Comparison of ENCODE assay signal across 8 mouse cellular contexts in the genomic region with DNA sequence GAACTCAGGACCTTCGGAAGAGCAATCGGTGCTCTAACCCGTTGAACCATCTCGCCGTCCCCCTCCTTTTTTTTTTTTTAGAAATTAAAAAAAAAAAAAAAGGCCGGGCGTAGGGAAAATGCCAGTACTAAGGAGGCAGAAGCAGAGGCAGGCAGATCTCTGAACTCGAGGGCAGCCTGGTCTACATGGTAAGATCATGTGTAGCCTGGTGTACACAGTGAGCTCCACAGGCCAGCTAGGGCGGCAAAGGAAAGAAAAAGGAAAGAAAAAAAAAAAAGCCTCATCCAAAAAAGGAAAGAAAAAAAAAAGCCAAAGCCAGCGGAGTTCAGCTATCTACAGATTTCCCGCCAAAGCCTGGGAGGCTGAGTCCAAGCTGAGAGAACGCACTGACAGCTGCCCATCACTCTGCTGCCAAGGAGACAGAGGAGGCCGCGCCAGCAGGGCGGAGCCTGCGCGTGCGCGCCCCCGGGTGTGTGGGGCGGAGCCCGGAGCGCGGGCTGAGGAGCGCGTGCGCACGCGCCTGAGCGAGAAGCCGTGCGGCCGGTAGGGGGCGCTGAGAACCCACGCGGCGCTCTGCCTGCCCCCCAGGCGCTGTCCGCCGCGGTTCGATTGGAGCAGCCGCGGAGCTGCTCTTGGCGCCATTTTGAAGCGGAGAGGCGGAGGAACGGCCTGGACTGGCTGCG. TPM values are rescaled to one million over a fixed set of nuclear protein-coding genes. Genes with fewer than 3 reads are reported as not detected.
DNase-seq lines count a peak whose midpoint lies in the region; ATAC-seq and TF ChIP-seq lines count a peak whose summit lies in the region.

Gene Pds5b, plus strand, starts transcription at position 587 of the 683 bp plus-strand sequence.

- 17% methylated on average over 44 of the region's 49 CpGs for WGBS in embryonic facial prominence, embryonic 13.5 days
- 14% methylated on average over 49 of the region's 49 CpGs for WGBS in kidney, adult 2 months
- 13% methylated on average over 46 of the region's 49 CpGs for WGBS in limb, embryonic 12.5 days
- WGBS in midbrain, embryonic 15.5 days = 15% methylated on average over 46 of the region's 49 CpGs
- WGBS in spleen, adult 2 months = 13% methylated on average over 47 of the region's 49 CpGs

- TF ChIP-seq CTCF in kidney, adult 2 months (conservative IDR thresholded peaks at IDR 0.05; ENCODE audit: insufficient read depth, insufficient read length, low read depth, low read length) = peak; percentile 84
- TF ChIP-seq CTCF in spleen, adult 2 months (IDR thresholded peaks at IDR 0.05; ENCODE audit: extremely low read depth, insufficient read depth, insufficient read length, insufficient replicate concordance) = peak; percentile 98

- H3K9me3 ChIP-seq in embryonic facial prominence, embryonic 13.5 days = no peaks in the 10 kb centered on the region
- no peaks in the 10 kb centered on the region for H3K9me3 ChIP-seq in limb, embryonic 12.5 days
- H3K9me3 ChIP-seq in midbrain, embryonic 15.5 days = no peaks in the 10 kb centered on the region

- peak within 1 kb of the TSS; percentile 97 for H3K27ac ChIP-seq in embryonic facial prominence, embryonic 13.5 days
- peak within 1 kb of the TSS; percentile 55 for H3K27ac ChIP-seq in kidney, adult 2 months (ENCODE audit: insufficient read depth, low read depth, low read length)
- peak within 1 kb of the TSS; percentile 96 for H3K27ac ChIP-seq in limb, embryonic 12.5 days
- H3K27ac ChIP-seq in midbrain, embryonic 15.5 days = peak within 1 kb of the TSS; percentile 97
- peak within 1 kb of the TSS; percentile 83 for H3K27ac ChIP-seq in spleen, adult 2 months (ENCODE audit: insufficient read depth, low read length)

- H3K36me3 ChIP-seq in embryonic facial prominence, embryonic 13.5 days = no peaks in the 10 kb centered on the region
- H3K36me3 ChIP-seq in kidney, adult 2 months (ENCODE audit: control insufficient read depth, insufficient read depth, low read length) = no peaks in the 10 kb centered on the region
- no peaks in the 10 kb centered on the region for H3K36me3 ChIP-seq in limb, embryonic 12.5 days
- no peaks in the 10 kb centered on the region for H3K36me3 ChIP-seq in midbrain, embryonic 15.5 days (replicated peaks)
- no peaks in the 10 kb centered on the region for H3K36me3 ChIP-seq in spleen, adult 2 months (ENCODE audit: control insufficient read depth, insufficient read depth, low read length)

- H3K9ac ChIP-seq in embryonic facial prominence, embryonic 13.5 days = peak within 1 kb of the TSS; percentile 94
- H3K9ac ChIP-seq in limb, embryonic 12.5 days (replicated peaks) = peak within 1 kb of the TSS; percentile 98
- peak within 1 kb of the TSS; percentile 87 for H3K9ac ChIP-seq in midbrain, embryonic 15.5 days

- TF ChIP-seq POLR2A in kidney, adult 2 months (IDR thresholded peaks at IDR 0.05; ENCODE audit: low read depth, low read length) = no peak
- no peak for TF ChIP-seq POLR2A in spleen, adult 2 months (IDR thresholded peaks at IDR 0.05; ENCODE audit: low read depth, low read length)

- peaks cover 6% of the 10 kb centered on the region for H3K4me1 ChIP-seq in embryonic facial prominence, embryonic 13.5 days
- H3K4me1 ChIP-seq in kidney, adult 2 months (ENCODE audit: control insufficient read depth, insufficient read depth, low read length) = no peaks in the 10 kb centered on the region; the same call in 1 of the 2 replicates
- H3K4me1 ChIP-seq in limb, embryonic 12.5 days (replicated peaks) = peaks cover 13% of the 10 kb centered on the region
- peaks cover 19% of the 10 kb centered on the region for H3K4me1 ChIP-seq in midbrain, embryonic 15.5 days
- peaks cover 4% of the 10 kb centered on the region; the same call in 1 of the 2 replicates for H3K4me1 ChIP-seq in spleen, adult 2 months (ENCODE audit: control insufficient read depth, insufficient read depth, insufficient read length)

- peak; percentile 93 for ATAC-seq in embryonic facial prominence, embryonic 13.5 days (ENCODE audit: insufficient number of reproducible peaks, insufficient read depth, low FRiP score, low TSS enrichment, low read depth)
- ATAC-seq in limb, embryonic 12.5 days (ENCODE audit: insufficient number of reproducible peaks, insufficient read depth, low FRiP score, low TSS enrichment, low read depth) = peak; percentile 94
- ATAC-seq in midbrain, embryonic 15.5 days (replicated peaks) = peak; percentile 96

- no peaks in the 10 kb centered on the region for H3K27me3 ChIP-seq in embryonic facial prominence, embryonic 13.5 days
- H3K27me3 ChIP-seq in kidney, adult 2 months (replicated peaks; ENCODE audit: control insufficient read depth, insufficient read depth, low read length) = no peaks in the 10 kb centered on the region
- no peaks in the 10 kb centered on the region for H3K27me3 ChIP-seq in limb, embryonic 12.5 days
- H3K27me3 ChIP-seq in midbrain, embryonic 15.5 days (replicated peaks) = no peaks in the 10 kb centered on the region
- H3K27me3 ChIP-seq in spleen, adult 2 months (ENCODE audit: control insufficient read depth, insufficient read depth, low read length) = no peaks in the 10 kb centered on the region

- peak within 1 kb of the TSS; percentile 65 for H3K4me2 ChIP-seq in embryonic facial prominence, embryonic 13.5 days
- peak within 1 kb of the TSS; percentile 62 for H3K4me2 ChIP-seq in limb, embryonic 12.5 days
- H3K4me2 ChIP-seq in midbrain, embryonic 15.5 days = peak within 1 kb of the TSS; percentile 55

- DNase-seq in 3134 (ENCODE audit: extremely low read depth, insufficient read length, low spot score) = peak; percentile 98
- DNase-seq in adrenal gland, postnatal 36 days = peak; percentile 95 to 97
- DNase-seq in heart, adult 18-20 months = peak; percentile 93 to 96
- peak; percentile 96 for DNase-seq in kidney, adult 2 months
- peak; percentile 88 to 93 for DNase-seq in spleen, adult 2 months (ENCODE audit: low read depth in 1 of 2, low spot score in 2 of 2)

- peak within 1 kb of the TSS; percentile 87 for H3K4me3 ChIP-seq in embryonic facial prominence, embryonic 13.5 days
- peak within 1 kb of the TSS; percentile 99 for H3K4me3 ChIP-seq in kidney, adult 2 months (ENCODE audit: insufficient read depth, low read depth, low read length)
- H3K4me3 ChIP-seq in limb, embryonic 12.5 days (replicated peaks) = peak within 1 kb of the TSS; percentile 88
- peak within 1 kb of the TSS; percentile 94 for H3K4me3 ChIP-seq in midbrain, embryonic 15.5 days
- H3K4me3 ChIP-seq in spleen, adult 2 months (ENCODE audit: extremely low read depth, insufficient read depth, insufficient read length) = peak within 1 kb of the TSS; percentile 96

RNA-seq across cellular contexts. Expression of gene Pds5b, which starts in this region (rescaled TPM):
- total RNA-seq in adrenal gland, postnatal 36 days (2021) = 10 to 100 TPM; 24.9 to 25.4 TPM
- 39.6 and 42.7 TPM in 2 replicates for polyA plus RNA-seq in embryonic facial prominence, embryonic 13.5 days (2015; fragmentation: Nextera tagmentation; extraction: Ambion mirVana)
- total RNA-seq in heart, adult 18-20 months (2021) = 10 to 100 TPM; 17.6 to 18.3 TPM
- 3.9 and 5.0 TPM in 2 replicates for polyA plus RNA-seq in kidney, adult 2 months (2012; rRNA removed)
- polyA plus RNA-seq in limb, embryonic 12.5 days (2016; fragmentation: Nextera tagmentation; extraction: Ambion mirVana) = 47.8 and 51.1 TPM in 2 replicates
- polyA plus RNA-seq in midbrain, embryonic 15.5 days (2015; fragmentation: Nextera tagmentation; extraction: Ambion mirVana) = 30.1 and 32.5 TPM in 2 replicates
- polyA plus RNA-seq in spleen, adult 2 months (2012; rRNA removed) = 3.2 and 3.4 TPM in 2 replicates

Comparison
In these comparisons a context has a peak if more than half of its experiments do, and no peak if none do; other contexts are left out.
1. Peak in every context shown above with its lines: DNase-seq, ATAC-seq, H3K4me3 ChIP-seq and H3K27ac ChIP-seq.